Mouse (Mus musculus): ENCODE results near the gene Ube2f. TPM values are rescaled to one million over a fixed set of nuclear protein-coding genes. Genes with fewer than 3 reads are reported as not detected.

Ube2f gene
- polyA plus RNA-seq, 1 experiment from 2014 or later = 58.6 TPM

- ATAC-seq (ENCODE audit: low FRiP score) = no peak
- H3K4me1 ChIP-seq = peaks cover 21% of the 10 kb centered on the region
These were observed 34.8 kb upstream of the Ube2f start for GRCm38 (mm10) chr1:91215264-91215663.

GRCm38 (mm10) chr1:91215981-91216380 is 34.1 kb upstream of the Ube2f start:
- Histone ChIP-seq H3K36me3 (no peaks in the 10 kb centered on the region), H3K9ac (replicated peaks) (no peak overlapping the region), H3K27me3 (replicated peaks) (no peaks in the 10 kb centered on the region), H3K4me2 (no peak overlapping the region), H3K27ac (replicated peaks) (no peak overlapping the region), H3K4me3 (replicated peaks) (no peak overlapping the region), H3K9me3 (replicated peaks) (no peaks in the 10 kb centered on the region), H3K4me1 (peaks cover 15% of the 10 kb centered on the region)
- 52% methylated on average over 1 of the region's 1 CpGs for WGBS
- ATAC-seq (ENCODE audit: low FRiP score) = no peak

More at GRCm38 (mm10) chr1:91215264-91215663, 34.8 kb upstream of the Ube2f start:
- no peaks in the 10 kb centered on the region for H3K36me3 ChIP-seq
- no peak overlapping the region for H3K4me3 ChIP-seq (replicated peaks)
- no peak overlapping the region for H3K9ac ChIP-seq (replicated peaks)
- 90% methylated on average over 1 of the region's 1 CpGs for WGBS
- no peaks in the 10 kb centered on the region for H3K27me3 ChIP-seq (replicated peaks)
- H3K9me3 ChIP-seq (replicated peaks) = no peaks in the 10 kb centered on the region
- H3K27ac ChIP-seq (replicated peaks) = no peak overlapping the region
- no peak overlapping the region for H3K4me2 ChIP-seq

GRCm38 (mm10) chr1:91216504-91217267 is 33.4 kb upstream of the Ube2f start:
- no peak for ATAC-seq (ENCODE audit: low FRiP score)
- no peaks in the 10 kb centered on the region for H3K36me3 ChIP-seq
- 75% methylated on average over 10 of the region's 10 CpGs for WGBS
- H3K27me3 ChIP-seq (replicated peaks) = no peaks in the 10 kb centered on the region
- no peak overlapping the region for H3K4me3 ChIP-seq (replicated peaks)
- H3K9me3 ChIP-seq (replicated peaks) = no peaks in the 10 kb centered on the region
- no peak overlapping the region for H3K4me2 ChIP-seq
- H3K9ac ChIP-seq (replicated peaks) = no peak overlapping the region
- no peak overlapping the region for H3K27ac ChIP-seq (replicated peaks)
- peaks cover 8% of the 10 kb centered on the region; the same call in 1 of the 2 replicates for H3K4me1 ChIP-seq

- no peak overlapping the region for H3K9ac ChIP-seq (replicated peaks)
- no peak for ATAC-seq (ENCODE audit: low FRiP score)
- WGBS = 92% methylated on average over 7 of the region's 7 CpGs
These were observed 30.3 kb upstream of the Ube2f start for GRCm38 (mm10) chr1:91219641-91220321.

GRCm38 (mm10) chr1:91220322-91220672 is 29.8 kb upstream of the Ube2f start:
- Histone ChIP-seq H3K4me2 (no peak overlapping the region), H3K9me3 (replicated peaks) (no peaks in the 10 kb centered on the region), H3K4me3 (replicated peaks) (no peak overlapping the region), H3K9ac (replicated peaks) (no peak overlapping the region), H3K4me1 (0 out of 2 replicates have a peak, but pooled peaks cover 3% of the 10 kb centered on the region), H3K36me3 (no peaks in the 10 kb centered on the region), H3K27me3 (replicated peaks) (no peaks in the 10 kb centered on the region), H3K27ac (replicated peaks) (no peak overlapping the region)
- no peak for ATAC-seq (ENCODE audit: low FRiP score)
- whole genome bisulfite sequencing = 94% methylated on average over 3 of the region's 3 CpGs

More at GRCm38 (mm10) chr1:91219641-91220321, 30.3 kb upstream of the Ube2f start:
- H3K27ac ChIP-seq (replicated peaks) = no peak overlapping the region
- H3K27me3 ChIP-seq (replicated peaks) = no peaks in the 10 kb centered on the region
- H3K4me1 ChIP-seq = 0 out of 2 replicates have a peak, but pooled peaks cover 3% of the 10 kb centered on the region
- H3K36me3 ChIP-seq = no peaks in the 10 kb centered on the region
- no peak overlapping the region for H3K4me3 ChIP-seq (replicated peaks)
- no peak overlapping the region for H3K4me2 ChIP-seq
- H3K9me3 ChIP-seq (replicated peaks) = no peaks in the 10 kb centered on the region

- Histone ChIP-seq H3K36me3 (no peaks in the 10 kb centered on the region), H3K9ac (replicated peaks) (no peak overlapping the region), H3K27me3 (replicated peaks) (no peaks in the 10 kb centered on the region), H3K27ac (replicated peaks) (no peak overlapping the region), H3K4me1 (no peaks in the 10 kb centered on the region), H3K9me3 (replicated peaks) (no peaks in the 10 kb centered on the region), H3K4me3 (replicated peaks) (no peak overlapping the region), H3K4me2 (no peak overlapping the region)
- WGBS = 81% methylated on average over 4 of the region's 4 CpGs
- ATAC-seq (ENCODE audit: low FRiP score) = no peak
These were observed 23.5 kb upstream of the Ube2f start for GRCm38 (mm10) chr1:91226562-91226961.

GRCm38 (mm10) chr1:91227381-91228054 is 22.6 kb upstream of the Ube2f start:
- WGBS = 60% methylated on average over 15 of the region's 15 CpGs
- no peak overlapping the region for H3K4me3 ChIP-seq (replicated peaks)
- H3K9me3 ChIP-seq (replicated peaks) = no peaks in the 10 kb centered on the region
- no peak for ATAC-seq (ENCODE audit: low FRiP score)
- H3K4me2 ChIP-seq = no peak overlapping the region
- H3K4me1 ChIP-seq = no peaks in the 10 kb centered on the region
- H3K9ac ChIP-seq (replicated peaks) = no peak overlapping the region
- no peaks in the 10 kb centered on the region for H3K36me3 ChIP-seq
- no peaks in the 10 kb centered on the region for H3K27me3 ChIP-seq (replicated peaks)
- H3K27ac ChIP-seq (replicated peaks) = no peak overlapping the region

GRCm38 (mm10) chr1:91231142-91231541 is 19.0 kb upstream of the Ube2f start:
- no peak overlapping the region for H3K9ac ChIP-seq (replicated peaks)
- H3K27ac ChIP-seq (replicated peaks) = no peak overlapping the region
- no peak overlapping the region for H3K4me2 ChIP-seq
- H3K27me3 ChIP-seq (replicated peaks) = no peaks in the 10 kb centered on the region
- no peak for ATAC-seq (ENCODE audit: low FRiP score)
- H3K36me3 ChIP-seq = no peaks in the 10 kb centered on the region
- H3K9me3 ChIP-seq (replicated peaks) = no peaks in the 10 kb centered on the region
- no peaks in the 10 kb centered on the region for H3K4me1 ChIP-seq
- 84% methylated on average over 6 of the region's 6 CpGs for WGBS
- no peak overlapping the region for H3K4me3 ChIP-seq (replicated peaks)

GRCm38 (mm10) chr1:91231896-91232295 is 18.2 kb upstream of the Ube2f start:
- WGBS = 65% methylated on average over 5 of the region's 5 CpGs
- no peaks in the 10 kb centered on the region for H3K4me1 ChIP-seq
- no peak overlapping the region for H3K27ac ChIP-seq (replicated peaks)
- H3K27me3 ChIP-seq (replicated peaks) = no peaks in the 10 kb centered on the region
- no peak overlapping the region for H3K9ac ChIP-seq (replicated peaks)
- no peak for ATAC-seq (ENCODE audit: low FRiP score)
- H3K4me3 ChIP-seq (replicated peaks) = no peak overlapping the region
- no peaks in the 10 kb centered on the region for H3K9me3 ChIP-seq (replicated peaks)
- H3K36me3 ChIP-seq = no peaks in the 10 kb centered on the region
- no peak overlapping the region for H3K4me2 ChIP-seq

- Histone ChIP-seq H3K9me3 (replicated peaks) (no peaks in the 10 kb centered on the region), H3K4me3 (replicated peaks) (no peak overlapping the region), H3K9ac (replicated peaks) (no peak overlapping the region), H3K4me1 (no peaks in the 10 kb centered on the region), H3K27ac (replicated peaks) (no peak overlapping the region), H3K4me2 (no peak overlapping the region), H3K36me3 (no peaks in the 10 kb centered on the region), H3K27me3 (replicated peaks) (no peaks in the 10 kb centered on the region)
- WGBS = 80% methylated on average over 5 of the region's 5 CpGs
- no peak for ATAC-seq (ENCODE audit: low FRiP score)
These were observed 14.7 kb upstream of the Ube2f start for GRCm38 (mm10) chr1:91235395-91235794.

- Histone ChIP-seq H3K9ac (replicated peaks) (no peak overlapping the region), H3K27me3 (replicated peaks) (no peaks in the 10 kb centered on the region), H3K4me3 (replicated peaks) (no peak overlapping the region), H3K9me3 (replicated peaks) (no peaks in the 10 kb centered on the region), H3K36me3 (no peaks in the 10 kb centered on the region), H3K4me2 (no peak overlapping the region), H3K4me1 (no peaks in the 10 kb centered on the region), H3K27ac (replicated peaks) (no peak overlapping the region)
- no peak for ATAC-seq (ENCODE audit: low FRiP score)
- WGBS = 87% methylated on average over 6 of the region's 6 CpGs
These were observed 12.4 kb upstream of the Ube2f start for GRCm38 (mm10) chr1:91237676-91238075.

GRCm38 (mm10) chr1:91239112-91239511 is 11.0 kb upstream of the Ube2f start:
- Histone ChIP-seq H3K4me2 (no peak overlapping the region), H3K36me3 (no peaks in the 10 kb centered on the region), H3K9me3 (replicated peaks) (no peaks in the 10 kb centered on the region), H3K4me3 (replicated peaks) (no peak overlapping the region), H3K27me3 (replicated peaks) (no peaks in the 10 kb centered on the region), H3K9ac (replicated peaks) (no peak overlapping the region), H3K27ac (replicated peaks) (no peak overlapping the region), H3K4me1 (no peaks in the 10 kb centered on the region)
- WGBS = 21% methylated on average over 5 of the region's 5 CpGs
- ATAC-seq (ENCODE audit: low FRiP score) = no peak

All from neural tube, embryonic 15.5 days (tissue).